Mouse (Mus musculus): Measurements from ENCODE around the gene Sec22b. TPM values are rescaled to one million over a fixed set of nuclear protein-coding genes. Genes with fewer than 3 reads are reported as not detected.

Gene Sec22b
- total RNA-seq, 2 experiments from 2014 or later, result 49.6 to 54.1 TPM

- intact Hi-C loops (cut with DNase I), result loop anchor here (2.0 kb wide), 1 partner anchor 81 kb away; no protein-coding TSS in a partner anchor
- DNase-seq, result no peak
Observed at GRCm38 (mm10) chr3:97937945-97938266, 36.9 kb downstream of the Sec22b start.

- DNase-seq, result no peak
- intact Hi-C loops (cut with DNase I), result no loop called here
Observed at GRCm38 (mm10) chr3:97938814-97939526, 38.0 kb downstream of the Sec22b start.

- DNase-seq, result no peak
- intact Hi-C loops (cut with DNase I), result no loop called here
Observed at GRCm38 (mm10) chr3:97939626-97940510, 38.9 kb downstream of the Sec22b start.

- intact Hi-C loops (cut with DNase I), result no loop called here
- peak in 1 of 2 experiments; percentile 22 for DNase-seq
Observed at GRCm38 (mm10) chr3:97940511-97941204, 39.7 kb downstream of the Sec22b start.

- intact Hi-C loops (cut with DNase I), result no loop called here
- no peak for DNase-seq
Observed at GRCm38 (mm10) chr3:97941440-97942259, 40.7 kb downstream of the Sec22b start.

GRCm38 (mm10) chr3:97942260-97942950, 41.4 kb downstream of the Sec22b start:
- intact Hi-C loops (cut with DNase I), result no loop called here
- DNase-seq, result peak; percentile 40 to 63

- intact Hi-C loops (cut with DNase I), result no loop called here
- DNase-seq, result peak; percentile 61 to 65
Observed at GRCm38 (mm10) chr3:97944462-97944861, 43.5 kb downstream of the Sec22b start.

GRCm38 (mm10) chr3:97946439-97946838, 45.4 kb downstream of the Sec22b start:
- intact Hi-C loops (cut with DNase I), result no loop called here
- DNase-seq, result peak in 1 of 2 experiments; percentile 27

GRCm38 (mm10) chr3:97948518-97948917, 47.5 kb downstream of the Sec22b start:
- intact Hi-C loops (cut with DNase I), result no loop called here

GRCm38 (mm10) chr3:97949946-97950345, 49.0 kb downstream of the Sec22b start:
- DNase-seq, result no peak
- intact Hi-C loops (cut with DNase I), result no loop called here

More at GRCm38 (mm10) chr3:97948518-97948917, 47.5 kb downstream of the Sec22b start:
- DNase-seq, result no peak

GRCm38 (mm10) chr3:97951134-97951533, 50.1 kb downstream of the Sec22b start:
- intact Hi-C loops (cut with DNase I), result no loop called here
- no peak for DNase-seq

- DNase-seq, result no peak
- intact Hi-C loops (cut with DNase I), result no loop called here
Observed at GRCm38 (mm10) chr3:97953196-97953595, 52.2 kb downstream of the Sec22b start.

GRCm38 (mm10) chr3:97956322-97956721, 55.3 kb downstream of the Sec22b start:
- no peak for DNase-seq
- intact Hi-C loops (cut with DNase I), result no loop called here

- no peak for DNase-seq
- intact Hi-C loops (cut with DNase I), result no loop called here
Observed at GRCm38 (mm10) chr3:97956926-97957325, 55.9 kb downstream of the Sec22b start.

GRCm38 (mm10) chr3:97960783-97961594, 60.0 kb downstream of the Sec22b start:
- no peak for DNase-seq
- intact Hi-C loops (cut with DNase I), result no loop called here

GRCm38 (mm10) chr3:97961962-97962361, 61.0 kb downstream of the Sec22b start:
- intact Hi-C loops (cut with DNase I), result no loop called here
- DNase-seq, result no peak

GRCm38 (mm10) chr3:97964878-97965353, 63.9 kb downstream of the Sec22b start:
- DNase-seq, result peak; percentile 35 to 52
- intact Hi-C loops (cut with DNase I), result no loop called here

GRCm38 (mm10) chr3:97967627-97968026, 66.6 kb downstream of the Sec22b start:
- intact Hi-C loops (cut with DNase I), result no loop called here
- DNase-seq, result no peak

- intact Hi-C loops (cut with DNase I), result no loop called here
- DNase-seq, result no peak
Observed at GRCm38 (mm10) chr3:97968191-97968590, 67.2 kb downstream of the Sec22b start.
